Mouse (Mus musculus): ENCODE data around the gene U90926. TPM values are rescaled to one million over a fixed set of nuclear protein-coding genes. Genes with fewer than 3 reads are reported as not detected.

U90926 gene
- total RNA-seq (2023): not detected in 4 replicates

GRCm38 (mm10) chr5:92215308-92215707 is at the start of gene U90926:
U90926 (minus strand) TSS chr5:92215408.

DNA sequence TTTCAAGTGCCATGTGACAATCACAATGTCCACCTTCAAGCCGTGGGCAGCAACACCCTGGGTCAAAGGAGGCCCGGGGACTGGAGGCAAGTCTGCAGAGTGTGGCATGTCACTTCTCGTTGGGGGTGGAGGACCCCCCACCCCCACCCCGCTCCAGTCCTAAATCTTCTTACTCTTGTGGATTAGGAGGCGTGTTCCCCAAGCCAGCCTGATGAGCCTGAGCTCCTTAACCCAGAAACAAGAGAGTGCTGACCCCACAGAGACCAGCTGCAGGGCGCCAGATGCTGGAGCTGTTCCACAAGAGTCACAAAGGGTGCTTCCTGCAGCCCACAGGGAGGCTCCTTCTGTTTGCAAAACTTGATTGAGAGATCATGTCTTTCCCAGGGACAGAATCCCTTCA is 41.0 kb upstream of the U90926 start, which contains the start of gene Ppef2:
TSS of gene Ppef2 (minus strand) at position 61 of the 400 bp plus-strand sequence.

Other genes starting within 250 kb of the U90926 start
- gene Odaph, start 227.9 kb downstream of the U90926 start, total RNA-seq (2023): 1.7 to 3.7 TPM (median 2.0 TPM) in 4 replicates
- gene Cdkl2, start 171.5 kb downstream of the U90926 start, total RNA-seq (2023): 0.38 to 1.2 TPM (median 0.66 TPM) in 4 replicates
- 94.3 to 106 TPM (median 98.5 TPM) in 4 replicates for gene G3bp2, start 131.7 kb downstream of the U90926 start, total RNA-seq (2023)
- gene Uso1, start 77.5 kb downstream of the U90926 start, total RNA-seq (2023): 64.4 to 70.7 TPM (median 68.2 TPM) in 4 replicates
- 0.47 to 1.0 TPM (median 0.87 TPM) in 4 replicates for gene Ppef2, start 40.9 kb upstream of the U90926 start, total RNA-seq (2023)
- gene Naaa, start 62.8 kb upstream of the U90926 start, total RNA-seq (2023): 32.2 to 34.1 TPM (median 33.2 TPM) in 4 replicates
- 99.1 to 113 TPM (median 104 TPM) in 4 replicates for gene Sdad1, start 95.1 kb upstream of the U90926 start, total RNA-seq (2023)
- 0.40 to 1.4 TPM (median 0.80 TPM) in 4 replicates for gene Cxcl9, start 112.7 kb upstream of the U90926 start, total RNA-seq (2023)
- gene Art3, start 116.4 kb upstream of the U90926 start, total RNA-seq (2023): 1.9 TPM in 1 of 4 replicates, not detected in the others
- 0.24 to 2.3 TPM (median 0.98 TPM) in 3 of 4 replicates, not detected in the other for gene Cxcl10, start 133.5 kb upstream of the U90926 start, total RNA-seq (2023)
- 53.8 to 60.9 TPM (median 60.1 TPM) in 4 replicates for gene Nup54, start 219.8 kb upstream of the U90926 start, total RNA-seq (2023)

Measured in B cell, adult 62 days (primary cell).